Mouse (Mus musculus) MEL (cell line): ENCODE measurements at regions not wholly inside any gene's neighbourhood (a gene's known extent, or its start where the extent isn't known, plus 50 kb on each side); places are given as distances from the start of the nearest gene placed in this dataset.

Source experiments
- CTCF ChIP-seq, 3 experiments: IDR thresholded peaks in 2 of 3; conservative IDR thresholded peaks in 1 of 3; 2 replicates each; pipeline ENCODE4 v1.5.1; 2011 to 2012; ENCODE audit warnings: low read length in 3 of 3, low read depth in 2 of 3, mild to moderate bottlenecking in 2 of 3, improper control_type of control experiment in 1 of 3, inconsistent platforms in 1 of 3, mixed read lengths in 1 of 3, moderate library complexity in 1 of 3; ENCODE audit not compliant: control insufficient read depth in 1 of 3, insufficient read depth in 1 of 3, poor library complexity in 1 of 3, severe bottlenecking in 1 of 3
- EP300 ChIP-seq, 2 experiments: IDR thresholded peaks; 2 replicates each; pipeline ENCODE4 v1.6.1; 2011; ENCODE audit warnings: improper control_type of control experiment in 2 of 2, low read length in 2 of 2, low read depth in 1 of 2, mild to moderate bottlenecking in 1 of 2
- ETS1 ChIP-seq: IDR thresholded peaks from 2 replicates; pipeline ENCODE4 v1.6.1; 2012; ENCODE audit warnings: low read depth, mild to moderate bottlenecking, inconsistent platforms, low read length, improper control_type of control experiment, moderate library complexity
- JUND ChIP-seq: IDR thresholded peaks from 2 replicates; pipeline ENCODE4 v1.6.1; 2011; ENCODE audit warnings: low read depth, mild to moderate bottlenecking, improper control_type of control experiment, low read length
- NRF1 ChIP-seq: IDR thresholded peaks from 2 replicates; pipeline ENCODE4 v1.6.1; 2014; ENCODE audit warnings: low read depth, mild to moderate bottlenecking, inconsistent platforms, low read length, improper control_type of control experiment, moderate library complexity; ENCODE audit not compliant: poor library complexity, insufficient read depth, severe bottlenecking
- POLR2A ChIP-seq, 2 experiments: IDR thresholded peaks; 2 replicates each; pipeline ENCODE4 v1.6.1; 2011 to 2012; ENCODE audit warnings: low read length in 2 of 2, mild to moderate bottlenecking in 2 of 2, control low read depth in 1 of 2, improper control_type of control experiment in 1 of 2, low read depth in 1 of 2, moderate library complexity in 1 of 2; ENCODE audit not compliant: control insufficient read depth in 1 of 2, insufficient read depth in 1 of 2, poor library complexity in 1 of 2
- TCF12 ChIP-seq: IDR thresholded peaks from 2 replicates; pipeline ENCODE4 v1.6.1; 2014; ENCODE audit warnings: low read depth, mild to moderate bottlenecking, inconsistent platforms, low read length, improper control_type of control experiment, moderate library complexity
- ZC3H11A ChIP-seq: IDR thresholded peaks from 2 replicates; pipeline ENCODE4 v1.6.1; 2012; ENCODE audit warnings: low read depth, mild to moderate bottlenecking, inconsistent platforms, low read length, improper control_type of control experiment
- ZNF384 ChIP-seq: IDR thresholded peaks from 2 replicates; pipeline ENCODE4 v1.6.1; 2012; ENCODE audit warnings: low read depth, mild to moderate bottlenecking, inconsistent platforms, low read length, improper control_type of control experiment

- no peak for TF ChIP-seq JUND
- TF ChIP-seq NRF1: no peak
- TF ChIP-seq EP300 (IDR thresholded peaks at IDR 0.05; ENCODE audit: low read depth in 1 of 2, low read length in 2 of 2): no peak
- no peak for TF ChIP-seq CTCF (IDR thresholded peaks at IDR 0.05 in 2 of 3, conservative IDR thresholded peaks at IDR 0.05 in 1 of 3; ENCODE audit: control insufficient read depth in 1 of 3, insufficient read depth in 1 of 3, low read depth in 2 of 3, low read length in 3 of 3, poor library complexity in 1 of 3, severe bottlenecking in 1 of 3)
- no peak for TF ChIP-seq ZNF384
- no peak for TF ChIP-seq ZC3H11A
- TF ChIP-seq ETS1: no peak
- TF ChIP-seq POLR2A (IDR thresholded peaks at IDR 0.05; ENCODE audit: control insufficient read depth in 1 of 2, insufficient read depth in 1 of 2, low read depth in 1 of 2, low read length in 2 of 2, poor library complexity in 1 of 2): no peak
- no peak for TF ChIP-seq TCF12
Observed at GRCm38 (mm10) chr17:50457053-50457697, 52.0 kb upstream of the Plcl2 start.
